Mouse (Mus musculus) limb, embryonic 11.5 days (tissue): Measurements from ENCODE around the gene Nfatc2. TPM values are rescaled to one million over a fixed set of nuclear protein-coding genes. Genes with fewer than 3 reads are reported as not detected.

Experiments
- ATAC-seq: fragments of 200-750 bp; cut with Nextera tagmentation; 2 replicates; pipeline ENCODE4 v1.8.0; 2017; ENCODE audit warnings: low read depth; ENCODE audit not compliant: insufficient number of reproducible peaks, low FRiP score, low TSS enrichment
- DNase-seq: peaks from one replicate; pipeline ENCODE4 v3.0.0-alpha.2; 2015; ENCODE audit warnings: low spot score
- H3K27ac ChIP-seq: fragments of 300-500 bp; sonication (generic); replicated peaks from 2 replicates; pipeline ENCODE4 v1.5.1; 2014; ENCODE audit warnings: low read depth, mild to moderate bottlenecking, low read length
- H3K27me3 ChIP-seq: fragments of 300-500 bp; sonication (generic); 2 replicates; pipeline ENCODE4 v1.6.1; 2014; ENCODE audit warnings: mild to moderate bottlenecking, low read length, mixed read lengths; ENCODE audit not compliant: control insufficient read depth, insufficient read depth
- H3K36me3 ChIP-seq: fragments of 300-500 bp; sonication (generic); 2 replicates; pipeline ENCODE4 v1.6.1; 2014; ENCODE audit warnings: mild to moderate bottlenecking, low read length, moderate library complexity, mixed read lengths; ENCODE audit not compliant: control insufficient read depth, insufficient read depth
- H3K4me1 ChIP-seq: fragments of 300-500 bp; sonication (generic); 2 replicates; pipeline ENCODE4 v1.6.1; 2014; ENCODE audit warnings: low read length, mixed read lengths; ENCODE audit not compliant: control insufficient read depth, insufficient read depth
- H3K4me2 ChIP-seq: fragments of 300-500 bp; sonication (generic); 2 replicates; pipeline ENCODE4 v1.6.1; 2014; ENCODE audit warnings: low read depth, mild to moderate bottlenecking, moderate library complexity; ENCODE audit not compliant: severe bottlenecking
- H3K4me3 ChIP-seq: fragments of 300-500 bp; sonication (generic); 2 replicates; pipeline ENCODE4 v1.5.1; 2014; ENCODE audit warnings: low read depth, low read length
- H3K9ac ChIP-seq: fragments of 300-500 bp; sonication (generic); 2 replicates; pipeline ENCODE4 v1.6.1; 2014; ENCODE audit warnings: mild to moderate bottlenecking, low read length
- H3K9me3 ChIP-seq: fragments of 300-500 bp; sonication (generic); 2 replicates; pipeline ENCODE4 v1.6.1; 2016; ENCODE audit warnings: low read length; ENCODE audit not compliant: control insufficient read depth
- WGBS: fragments of 180-500 bp; shearing (Covaris S2); extraction: QIAGEN DNeasy Blood & Tissue Kit; methylation state at CpG from one replicate; pipeline ENCODE4 v1.1.7; 2014; 5-methylcytosine and 5-hydroxymethylcytosine counted together
- polyA plus RNA-seq: library from polyadenylated mRNA; unstranded; fragments of >200 nt; fragmentation: Nextera tagmentation; extraction: Ambion mirVana; gene quantifications from 2 replicates; pipeline ENCODE4 v1.2.1, GENCODE M21; 2014

Gene Nfatc2
- polyA plus RNA-seq, 1 experiment from 2014 or later, result 4.9 TPM

GRCm38 (mm10) chr2:168545901-168546557, 55.4 kb downstream of the Nfatc2 start:
- no peaks in the 10 kb centered on the region for H3K9me3 ChIP-seq
- no peaks in the 10 kb centered on the region for H3K27me3 ChIP-seq
- H3K9ac ChIP-seq, result peak overlapping the region; percentile 28
- H3K4me3 ChIP-seq, result no peak overlapping the region
- H3K4me1 ChIP-seq, result peaks cover 29% of the 10 kb centered on the region
- 56% methylated on average over 15 of the region's 15 CpGs for WGBS
- H3K27ac ChIP-seq, result peak overlapping the region; percentile 25; the same call in 1 of the 2 replicates
- ATAC-seq (no peak), DNase-seq (no peak)
- no peaks in the 10 kb centered on the region; the same call in 1 of the 2 replicates for H3K36me3 ChIP-seq
- no peak overlapping the region for H3K4me2 ChIP-seq

GRCm38 (mm10) chr2:168544102-168544501, 57.4 kb downstream of the Nfatc2 start:
- Histone ChIP-seq H3K4me2 (no peak overlapping the region), H3K4me3 (no peak overlapping the region), H3K9me3 (no peaks in the 10 kb centered on the region), H3K27ac (no peak overlapping the region), H3K36me3 (no peaks in the 10 kb centered on the region; the same call in 1 of the 2 replicates), H3K27me3 (no peaks in the 10 kb centered on the region), H3K4me1 (peaks cover 26% of the 10 kb centered on the region), H3K9ac (no peak overlapping the region)
- WGBS, result 35% methylated on average over 13 of the region's 13 CpGs
- DNase-seq (peak; percentile 65), ATAC-seq (no peak)

- 55% methylated on average over 3 of the region's 3 CpGs for WGBS
- Histone ChIP-seq H3K4me1 (peaks cover 24% of the 10 kb centered on the region), H3K4me3 (no peak overlapping the region), H3K27ac (no peak overlapping the region), H3K9me3 (no peaks in the 10 kb centered on the region), H3K27me3 (no peaks in the 10 kb centered on the region), H3K36me3 (no peaks in the 10 kb centered on the region; the same call in 1 of the 2 replicates), H3K4me2 (no peak overlapping the region), H3K9ac (no peak overlapping the region)
- DNase-seq (no peak), ATAC-seq (no peak)
Measured at GRCm38 (mm10) chr2:168543026-168543425, 58.4 kb downstream of the Nfatc2 start.

- no peaks in the 10 kb centered on the region; the same call in 1 of the 2 replicates for H3K36me3 ChIP-seq
- no peak overlapping the region for H3K4me3 ChIP-seq
- 77% methylated on average over 7 of the region's 7 CpGs for WGBS
- H3K9me3 ChIP-seq, result no peaks in the 10 kb centered on the region
- no peak overlapping the region for H3K27ac ChIP-seq
- no peak for ATAC-seq
- no peaks in the 10 kb centered on the region for H3K27me3 ChIP-seq
- DNase-seq, result no peak
- no peak overlapping the region for H3K4me2 ChIP-seq
- H3K9ac ChIP-seq, result no peak overlapping the region
- peaks cover 22% of the 10 kb centered on the region for H3K4me1 ChIP-seq
Measured at GRCm38 (mm10) chr2:168541223-168541622, 60.2 kb downstream of the Nfatc2 start.

DNA sequence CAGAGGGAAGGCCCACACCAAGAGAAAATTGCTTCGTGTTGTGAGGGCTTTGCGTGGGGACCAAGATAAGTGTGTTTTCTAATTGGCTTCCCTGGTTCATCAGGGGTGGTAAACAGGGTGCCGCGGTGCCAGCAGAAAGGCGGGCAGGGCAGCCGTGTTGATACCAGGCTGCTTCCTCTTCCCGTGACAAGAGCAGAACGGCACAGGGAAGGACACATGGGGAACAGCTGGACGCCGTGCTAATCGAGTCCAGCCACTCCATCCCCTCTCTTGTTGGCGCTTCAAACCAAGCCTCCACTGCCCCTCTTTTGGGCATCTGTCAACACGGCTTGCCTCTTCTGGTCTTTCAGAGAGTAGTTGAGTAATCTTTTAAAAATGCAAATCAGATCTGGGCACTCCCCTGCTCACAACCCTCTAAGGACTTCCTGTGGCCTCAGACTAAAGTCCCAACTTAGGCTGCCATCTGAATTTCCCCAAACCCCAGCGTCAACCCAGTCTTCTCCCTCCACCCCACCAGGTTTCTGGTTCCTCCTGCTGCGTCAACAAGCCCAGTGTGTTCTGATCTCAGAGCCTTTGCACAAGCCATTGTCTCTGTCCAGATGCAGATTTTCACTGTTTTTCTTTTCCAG, 61.7 kb downstream of the Nfatc2 start:
- H3K36me3 ChIP-seq, result no peaks in the 10 kb centered on the region
- no peak overlapping the region for H3K4me3 ChIP-seq
- no peak overlapping the region for H3K4me2 ChIP-seq
- ATAC-seq, result no peak
- no peak for DNase-seq
- H3K27me3 ChIP-seq, result no peaks in the 10 kb centered on the region
- no peaks in the 10 kb centered on the region for H3K9me3 ChIP-seq
- no peak overlapping the region for H3K27ac ChIP-seq
- H3K9ac ChIP-seq, result no peak overlapping the region
- peaks cover 12% of the 10 kb centered on the region for H3K4me1 ChIP-seq
- WGBS, result 53% methylated on average over 15 of the region's 15 CpGs

DNA sequence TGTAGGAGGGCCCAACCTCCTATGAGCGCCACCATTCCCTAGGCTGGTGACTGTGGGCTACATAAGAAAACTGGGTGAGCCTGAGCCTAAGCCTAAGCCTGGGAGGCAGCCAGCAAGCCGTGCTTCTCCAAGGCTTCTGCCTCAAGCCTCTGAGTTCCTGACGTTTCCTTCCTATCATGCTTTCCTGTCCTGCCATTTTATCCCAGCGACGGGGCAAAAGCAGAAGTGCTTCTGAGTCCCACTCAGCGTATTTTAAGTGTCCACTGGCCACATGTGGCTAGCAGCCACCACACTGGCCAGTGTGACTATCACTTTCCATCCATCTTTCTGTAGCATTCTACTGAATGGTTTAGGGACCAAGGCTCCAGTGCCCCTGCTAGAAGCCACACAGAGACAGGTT, 62.4 kb downstream of the Nfatc2 start:
- H3K4me1 ChIP-seq, result peaks cover 5% of the 10 kb centered on the region
- DNase-seq, result no peak
- no peak overlapping the region for H3K4me3 ChIP-seq
- no peak overlapping the region for H3K4me2 ChIP-seq
- no peaks in the 10 kb centered on the region for H3K36me3 ChIP-seq
- no peak overlapping the region for H3K9ac ChIP-seq
- H3K9me3 ChIP-seq, result no peaks in the 10 kb centered on the region
- ATAC-seq, result no peak
- H3K27ac ChIP-seq, result no peak overlapping the region
- H3K27me3 ChIP-seq, result no peaks in the 10 kb centered on the region
- 95% methylated on average over 6 of the region's 6 CpGs for WGBS

DNA sequence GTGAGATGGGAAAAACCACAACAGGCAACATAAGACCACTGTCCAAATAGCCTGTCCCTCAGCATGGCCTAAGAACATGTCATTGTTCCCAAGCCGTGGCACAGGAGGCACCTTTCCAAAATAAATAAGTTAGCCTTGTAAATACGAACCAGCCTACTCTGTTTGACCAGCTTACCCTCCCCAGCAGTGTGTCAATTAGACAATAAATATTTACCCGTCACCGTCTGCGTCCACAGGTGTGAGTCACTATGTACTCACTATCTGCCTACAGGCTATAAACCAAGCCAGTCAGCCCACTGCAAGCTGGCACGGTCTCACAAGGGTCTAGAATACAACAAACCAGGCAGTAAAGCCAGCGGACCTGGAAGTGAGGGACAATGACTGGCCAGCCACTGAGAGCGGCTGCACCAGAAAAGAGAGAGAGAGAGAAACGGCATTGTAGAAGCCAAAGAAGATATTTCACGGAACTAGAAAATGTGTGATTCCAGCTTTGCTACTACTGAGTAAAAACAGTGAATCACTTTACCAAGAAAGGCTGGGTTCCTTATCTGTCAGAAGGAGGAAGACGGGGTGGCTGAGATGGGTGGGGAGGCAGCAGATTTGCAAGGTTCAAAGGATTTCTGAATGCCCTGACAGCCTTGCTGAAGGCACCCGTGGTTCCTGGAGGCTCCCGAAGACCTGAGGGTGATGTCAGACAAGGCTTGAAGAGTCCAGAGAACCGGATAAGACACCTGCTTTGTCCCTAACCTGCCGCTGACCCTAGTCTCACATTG, 69.2 kb downstream of the Nfatc2 start:
- no peaks in the 10 kb centered on the region for H3K36me3 ChIP-seq
- no peak overlapping the region for H3K4me3 ChIP-seq
- H3K9ac ChIP-seq, result no peak overlapping the region
- WGBS, result 59% methylated on average over 15 of the region's 15 CpGs
- H3K4me2 ChIP-seq, result no peak overlapping the region
- H3K4me1 ChIP-seq, result peaks cover 30% of the 10 kb centered on the region
- no peak for ATAC-seq
- H3K9me3 ChIP-seq, result no peaks in the 10 kb centered on the region
- H3K27me3 ChIP-seq, result no peaks in the 10 kb centered on the region
- no peak overlapping the region for H3K27ac ChIP-seq
- no peak for DNase-seq

- Histone ChIP-seq H3K27me3 (no peaks in the 10 kb centered on the region), H3K4me3 (no peak overlapping the region), H3K9ac (no peak overlapping the region), H3K4me2 (no peak overlapping the region), H3K9me3 (peaks cover 3% of the 10 kb centered on the region; the same call in 1 of the 2 replicates), H3K4me1 (peaks cover 46% of the 10 kb centered on the region), H3K36me3 (no peaks in the 10 kb centered on the region), H3K27ac (no peak overlapping the region)
- DNase-seq, result no peak
- ATAC-seq, result no peak
- 83% methylated on average over 8 of the region's 8 CpGs for whole genome bisulfite sequencing
Measured at GRCm38 (mm10) chr2:168528551-168528950, 72.9 kb downstream of the Nfatc2 start.
